Mouse (Mus musculus) erythroblast, embryonic 14.5 days (primary cell): ENCODE measurements at regions not wholly inside any gene's neighbourhood (a gene's known extent, or its start where the extent isn't known, plus 50 kb on each side); places are given as distances from the start of the nearest gene placed in this dataset.

Experiments used
- H3K27me3 ChIP-seq: 2 replicates; pipeline ENCODE4 v1.6.1; 2012; ENCODE audit warnings: inconsistent platforms; ENCODE audit not compliant: control insufficient read depth
- H3K36me3 ChIP-seq: 2 replicates; pipeline ENCODE4 v1.6.1; 2012; ENCODE audit warnings: mild to moderate bottlenecking, inconsistent platforms; ENCODE audit not compliant: control insufficient read depth
- H3K4me1 ChIP-seq: 2 replicates; pipeline ENCODE4 v1.6.1; 2012; ENCODE audit warnings: inconsistent platforms; ENCODE audit not compliant: control insufficient read depth
- H3K4me3 ChIP-seq: replicated peaks from 2 replicates; pipeline ENCODE3; 2012; ENCODE audit warnings: moderate library complexity, mild to moderate bottlenecking, inconsistent platforms
- H3K9me3 ChIP-seq: 2 replicates; pipeline ENCODE4 v1.6.1; 2012; ENCODE audit warnings: low read length, inconsistent platforms, mixed read lengths; ENCODE audit not compliant: control insufficient read depth
- GATA1 ChIP-seq: IDR thresholded peaks from 2 replicates; pipeline ENCODE4 v1.6.1; 2012; ENCODE audit warnings: low read length, inconsistent platforms, mixed read lengths
- TAL1 ChIP-seq: IDR thresholded peaks from 3 replicates; pipeline ENCODE4 v1.6.1; 2012; ENCODE audit warnings: low read length, inconsistent platforms, mixed read lengths

DNA sequence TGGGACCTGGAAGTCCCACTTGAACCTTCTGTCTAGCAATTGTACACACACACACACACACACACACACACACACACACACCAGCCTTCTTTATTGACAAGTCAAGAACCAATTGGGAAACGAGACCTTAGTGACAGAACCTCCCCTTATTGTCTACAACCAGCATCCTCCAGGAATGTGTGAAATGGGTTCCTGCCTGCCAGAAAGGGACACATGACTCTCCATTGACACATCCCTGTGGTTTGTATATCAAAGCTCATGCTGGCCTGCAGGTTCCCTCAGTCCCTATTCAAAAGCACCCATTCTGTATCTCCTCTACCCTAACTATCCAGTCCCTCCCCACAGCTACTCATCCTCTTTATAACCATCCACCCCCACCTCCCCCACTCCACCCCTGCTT is 202.4 kb downstream of the Xxylt1 start:
- Histone ChIP-seq H3K4me3 (no peak overlapping the region), H3K9me3 (no peaks in the 10 kb centered on the region), H3K27me3 (no peaks in the 10 kb centered on the region), H3K36me3 (no peaks in the 10 kb centered on the region), H3K4me1 (no peaks in the 10 kb centered on the region)
- TF ChIP-seq TAL1 (no peak), GATA1 (no peak)

DNA sequence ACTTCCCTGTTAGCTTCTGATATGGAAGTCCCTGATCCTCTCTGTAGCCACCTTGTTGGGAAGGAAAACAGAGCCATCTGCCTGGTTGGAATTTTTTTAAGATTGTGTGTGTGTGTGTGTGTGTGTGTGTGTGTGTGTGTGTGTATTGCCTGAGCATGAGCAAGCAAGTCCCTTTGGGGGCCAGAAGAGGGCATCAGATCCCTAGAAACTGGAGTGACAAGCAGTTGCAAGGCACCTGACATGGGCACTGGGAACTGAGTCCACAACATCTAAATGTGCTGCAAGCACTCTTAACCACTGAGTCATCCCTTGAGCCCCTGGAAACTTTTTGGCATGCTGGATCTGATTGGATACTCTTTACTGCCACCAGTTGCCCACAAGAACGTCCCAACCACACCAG is 201.4 kb downstream of the Xxylt1 start:
- H3K36me3 ChIP-seq, result no peaks in the 10 kb centered on the region
- no peaks in the 10 kb centered on the region for H3K9me3 ChIP-seq
- TF ChIP-seq TAL1 (no peak), GATA1 (no peak)
- no peaks in the 10 kb centered on the region for H3K27me3 ChIP-seq
- H3K4me1 ChIP-seq, result no peaks in the 10 kb centered on the region
- no peak overlapping the region for H3K4me3 ChIP-seq

DNA sequence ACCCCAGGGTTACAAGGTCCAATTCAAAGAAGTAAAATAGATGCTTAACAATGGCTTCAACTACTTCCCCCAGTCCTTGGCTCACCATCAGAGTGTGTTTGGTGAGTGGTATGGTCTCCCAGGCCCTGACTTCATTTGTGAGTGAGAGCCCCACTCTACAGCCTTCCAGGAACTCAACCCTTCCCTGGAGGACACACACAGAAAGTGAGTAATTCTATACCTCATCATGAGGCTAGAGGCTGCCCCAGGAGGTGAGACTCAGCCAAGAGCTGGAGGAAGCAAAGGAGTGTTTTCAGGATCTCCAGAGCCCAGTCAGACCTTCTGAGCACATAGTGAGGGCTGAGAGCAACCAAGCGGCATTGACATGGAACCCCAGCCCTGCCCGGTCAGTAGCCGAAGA is 200.6 kb downstream of the Xxylt1 start:
- no peaks in the 10 kb centered on the region for H3K9me3 ChIP-seq
- no peak overlapping the region for H3K4me3 ChIP-seq
- TF ChIP-seq GATA1 (no peak), TAL1 (no peak)
- no peaks in the 10 kb centered on the region for H3K4me1 ChIP-seq
- H3K36me3 ChIP-seq, result no peaks in the 10 kb centered on the region
- no peaks in the 10 kb centered on the region for H3K27me3 ChIP-seq

DNA sequence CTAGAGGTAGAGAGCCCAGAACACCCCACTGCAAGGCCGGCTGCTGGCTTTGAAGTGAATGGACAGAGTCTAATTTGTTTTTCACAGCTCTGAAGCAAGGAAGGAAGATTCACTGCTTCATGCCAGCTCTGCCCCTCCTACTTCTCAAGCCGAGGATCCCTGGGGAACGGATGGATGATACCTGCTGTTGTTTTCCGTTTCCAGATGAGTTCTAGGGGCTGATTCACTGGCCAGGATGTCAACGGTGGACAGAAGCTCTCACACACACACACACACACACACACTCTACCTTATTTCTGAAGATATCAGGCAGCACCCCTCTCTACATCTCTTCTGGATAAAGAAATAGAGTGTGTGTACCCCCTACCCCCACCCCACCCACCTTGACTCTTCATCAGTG is 200.0 kb downstream of the Xxylt1 start:
- no peaks in the 10 kb centered on the region for H3K4me1 ChIP-seq
- H3K36me3 ChIP-seq, result no peaks in the 10 kb centered on the region
- H3K9me3 ChIP-seq, result no peaks in the 10 kb centered on the region
- H3K27me3 ChIP-seq, result no peaks in the 10 kb centered on the region
- no peak overlapping the region for H3K4me3 ChIP-seq
- TF ChIP-seq TAL1 (no peak), GATA1 (no peak)

DNA sequence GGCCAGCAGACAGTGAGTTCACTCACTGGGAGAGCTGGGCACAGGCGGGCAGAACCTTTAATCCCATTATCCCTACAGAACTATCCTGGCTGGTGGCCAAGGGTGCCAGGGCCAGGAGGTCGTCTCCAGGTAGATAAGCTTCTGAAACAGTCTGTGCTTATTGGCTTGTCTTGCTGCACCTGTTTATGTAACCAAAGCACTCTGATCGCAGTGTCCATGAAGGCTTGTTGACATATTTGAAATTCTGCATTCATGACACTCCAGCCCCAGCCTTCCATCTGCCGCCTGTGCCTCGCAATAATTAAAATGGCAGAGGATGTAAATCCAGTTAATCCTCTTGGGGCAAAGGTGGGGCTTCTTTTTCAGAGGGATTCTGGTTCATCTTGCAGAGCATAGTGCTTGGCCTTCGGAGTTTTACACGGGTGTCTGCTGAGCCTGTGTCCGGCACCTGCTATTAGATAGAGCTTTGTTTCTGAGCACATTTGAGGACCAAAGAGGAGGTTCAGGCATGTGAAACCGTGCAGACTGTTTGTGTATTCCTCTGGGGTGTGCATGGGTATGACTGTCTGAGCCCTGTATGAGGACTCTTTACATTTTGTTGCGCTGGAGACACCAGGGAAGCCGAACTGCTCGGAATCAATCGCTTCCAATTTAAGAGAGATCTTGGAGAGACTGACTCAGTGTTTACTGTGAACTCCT is 197.6 kb downstream of the Xxylt1 start:
- TF ChIP-seq GATA1 (no peak), TAL1 (no peak)
- no peaks in the 10 kb centered on the region for H3K9me3 ChIP-seq
- H3K4me1 ChIP-seq, result no peaks in the 10 kb centered on the region
- H3K36me3 ChIP-seq, result no peaks in the 10 kb centered on the region
- H3K4me3 ChIP-seq, result no peak overlapping the region
- H3K27me3 ChIP-seq, result no peaks in the 10 kb centered on the region

DNA sequence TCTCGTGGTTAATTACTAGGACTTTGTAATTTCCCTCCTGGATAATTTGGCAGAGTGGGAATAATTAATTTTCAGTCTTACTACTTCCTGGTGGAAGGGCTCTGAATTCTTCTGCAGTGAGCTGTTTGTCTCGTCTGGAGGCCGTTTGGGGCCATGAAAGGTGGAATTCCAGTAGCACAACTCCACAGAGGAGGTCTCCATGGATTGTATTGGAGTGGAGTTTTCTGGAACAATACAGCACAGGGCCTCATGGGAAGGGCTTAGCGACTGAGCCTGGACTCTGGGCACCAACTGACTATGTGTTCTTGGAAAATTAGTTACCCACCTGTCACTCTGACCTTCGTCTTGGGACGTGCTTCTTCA is 197.1 kb downstream of the Xxylt1 start:
- Histone ChIP-seq H3K36me3 (no peaks in the 10 kb centered on the region), H3K4me1 (no peaks in the 10 kb centered on the region), H3K27me3 (no peaks in the 10 kb centered on the region), H3K4me3 (no peak overlapping the region), H3K9me3 (no peaks in the 10 kb centered on the region)
- TF ChIP-seq TAL1, result no peak
- no peak for TF ChIP-seq GATA1

DNA sequence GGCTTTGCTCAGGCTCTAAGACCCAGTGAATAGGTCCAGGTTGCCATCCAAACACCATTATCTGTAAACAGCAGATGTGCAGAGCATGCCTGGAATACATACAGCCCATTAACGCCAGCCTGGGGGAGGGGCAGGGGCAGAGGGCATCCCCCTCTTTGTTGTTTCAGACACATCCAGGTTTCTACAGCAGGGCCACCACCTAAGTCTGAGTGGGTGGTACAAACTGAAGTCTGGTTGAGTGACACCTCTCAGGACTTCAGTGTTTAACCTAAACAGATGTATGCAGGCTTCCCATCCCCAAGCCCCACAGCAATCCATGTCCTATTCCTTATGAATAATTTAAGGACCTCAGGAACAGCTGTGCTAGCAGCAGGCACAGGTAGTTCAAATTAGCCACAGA is 194.2 kb downstream of the Xxylt1 start:
- H3K36me3 ChIP-seq, result no peaks in the 10 kb centered on the region
- H3K9me3 ChIP-seq, result no peaks in the 10 kb centered on the region
- no peak for TF ChIP-seq TAL1
- TF ChIP-seq GATA1, result no peak
- no peak overlapping the region for H3K4me3 ChIP-seq
- no peaks in the 10 kb centered on the region for H3K4me1 ChIP-seq
- no peaks in the 10 kb centered on the region for H3K27me3 ChIP-seq

DNA sequence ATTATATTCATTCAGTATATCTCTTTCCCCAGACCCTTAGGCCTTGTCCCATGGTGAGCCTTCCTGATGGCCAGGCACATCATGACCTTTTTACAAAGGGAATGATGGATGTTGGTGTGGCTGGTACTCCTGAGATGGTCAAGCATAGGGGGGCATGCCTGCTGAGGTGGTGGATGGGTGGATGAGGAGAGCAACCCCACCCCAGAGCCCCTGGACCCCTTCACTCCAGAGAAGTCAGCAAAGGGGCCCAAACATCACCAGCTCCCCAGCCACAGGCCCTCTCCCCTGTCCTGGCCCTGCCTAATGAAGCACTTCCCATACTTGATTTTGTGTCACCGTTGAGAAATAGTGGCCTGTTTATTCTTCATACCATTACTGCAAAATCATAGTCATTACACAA is 193.7 kb downstream of the Xxylt1 start:
- H3K4me3 ChIP-seq, result no peak overlapping the region
- TF ChIP-seq GATA1 (no peak), TAL1 (no peak)
- no peaks in the 10 kb centered on the region for H3K36me3 ChIP-seq
- no peaks in the 10 kb centered on the region for H3K27me3 ChIP-seq
- peaks cover under 1% of the 10 kb centered on the region for H3K9me3 ChIP-seq
- H3K4me1 ChIP-seq, result no peaks in the 10 kb centered on the region

DNA sequence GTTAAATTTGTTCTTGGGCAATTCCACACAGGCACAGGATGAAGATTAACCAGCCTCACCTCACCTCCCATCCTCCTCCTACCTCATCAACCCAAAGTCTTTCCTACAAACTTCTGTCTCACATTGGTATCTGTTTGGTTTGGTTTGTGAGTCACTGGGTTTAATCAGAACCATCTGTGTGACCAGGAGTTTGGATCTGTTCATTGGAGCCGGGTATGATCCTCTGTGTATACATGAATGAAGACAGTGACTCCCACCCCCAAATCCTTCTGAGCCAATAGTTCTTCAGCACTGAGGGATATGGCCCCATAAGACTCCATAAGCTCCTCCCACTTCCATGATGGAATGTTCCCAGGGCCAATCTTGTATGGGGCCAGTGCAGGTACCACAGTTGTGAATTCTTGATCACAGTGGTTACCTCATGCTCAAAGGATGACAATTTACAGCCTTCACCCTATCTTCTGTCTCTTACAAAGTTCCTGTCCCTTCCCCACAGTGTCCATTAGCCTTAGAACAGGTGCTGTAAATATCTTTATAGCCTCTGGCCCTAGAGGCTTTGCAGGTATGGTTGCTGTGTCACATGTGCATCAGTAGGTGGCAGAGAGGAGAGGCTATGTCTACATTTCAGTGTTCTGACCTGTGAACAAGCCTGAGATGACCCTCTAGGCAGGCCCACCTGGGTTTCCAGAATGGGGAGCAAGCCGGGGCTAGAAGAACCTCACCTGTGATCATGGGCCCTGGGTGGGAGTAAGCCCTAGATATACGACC is 192.5 kb downstream of the Xxylt1 start:
- H3K4me1 ChIP-seq, result no peaks in the 10 kb centered on the region
- H3K4me3 ChIP-seq, result no peak overlapping the region
- no peaks in the 10 kb centered on the region for H3K27me3 ChIP-seq
- peaks cover 6% of the 10 kb centered on the region for H3K9me3 ChIP-seq
- no peak for TF ChIP-seq TAL1
- H3K36me3 ChIP-seq, result no peaks in the 10 kb centered on the region
